1 mouse cellular context compared by ENCODE assay signal in genomic region chr1:166361842-166362241, GRCm38 (mm10).
TF ChIP-seq lines count a peak whose summit lies in the region.

No protein-coding gene starts in this region.

TF ChIP-seq in CH12.LX, 34 proteins besides CTCF, POLR2A, EP300 and RAD21:
- TF ChIP-seq GABPA (IDR thresholded peaks at IDR 0.05; ENCODE audit: insufficient replicate concordance, low read depth, low read length) (no peak), MYC (IDR thresholded peaks at IDR 0.05; ENCODE audit: low read depth, low read length) (no peak), SMC3 (IDR thresholded peaks at IDR 0.05; ENCODE audit: low read depth, low read length) (no peak), NRF1 (IDR thresholded peaks at IDR 0.05; ENCODE audit: low read depth, low read length) (no peak), ELF1 (IDR thresholded peaks at IDR 0.05; ENCODE audit: low read depth, low read length) (no peak), TBP (conservative IDR thresholded peaks at IDR 0.05; ENCODE audit: low read depth, low read length) (no peak), MAFK (IDR thresholded peaks at IDR 0.05; ENCODE audit: insufficient replicate concordance, low read length) (no peak)
